In the genomic region with DNA sequence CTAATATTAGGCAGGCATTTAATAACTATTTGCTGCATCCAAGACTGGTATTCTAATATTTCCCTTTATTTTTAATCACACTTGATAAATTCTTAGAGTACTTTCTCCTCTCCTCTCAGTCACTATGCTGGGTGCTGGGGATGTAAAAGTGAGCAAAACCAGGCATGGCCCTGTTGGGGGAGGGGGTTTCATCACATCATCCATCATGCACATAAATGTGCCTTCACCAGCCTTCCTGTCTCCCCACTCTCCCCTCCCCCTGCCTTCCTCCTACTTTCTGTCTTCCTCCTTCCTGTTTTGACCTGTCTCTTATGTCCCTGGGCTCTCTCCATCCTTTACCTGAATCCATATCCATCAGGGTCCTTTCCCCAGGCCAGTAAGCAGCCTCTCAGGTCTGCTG, we compare ENCODE assay signal across 17 mouse cellular contexts.
DNase-seq lines count a peak whose midpoint lies in the region.
"Had no signal": no experiment of that assay in that cellular context is flagged by ENCODE, and none has a peak within 500 bp of the region (broad histone marks: within the 10 kb centered on the region; RNA-seq: fewer than 3 reads in every experiment).

No protein-coding gene starts in this region.

- DNase-seq in embryo, embryonic 10 days (ENCODE audit: low spot score): peak; percentile 57
- DNase-seq in embryo, embryonic 9.5 days (ENCODE audit: extremely low spot score): no peak
- peak; percentile 49 for DNase-seq in embryo, embryonic 10.5 days (ENCODE audit: low spot score)
- peak; percentile 48 for DNase-seq in forelimb bud, embryonic 11.5 days (ENCODE audit: low read depth, low spot score)
- DNase-seq in mesoderm, embryonic 11.5 days (ENCODE audit: low read depth, low spot score): peak; percentile 42
- no peak for DNase-seq in left cerebral cortex, adult 18-20 months (ENCODE audit: low spot score in 2 of 2)
- DNase-seq in cerebellum, adult 11 months: no peak
- DNase-seq: adrenal gland, adult 8-10 months; adrenal gland, postnatal 36 days; cerebellum, adult 2 months; cerebellum, adult 9-11 months; cerebellum, postnatal 25 days; gastrocnemius, adult 2 months; gastrocnemius, postnatal 14 days; heart, adult 11 months; heart, postnatal 10 days; heart, postnatal 36 days had no signal

Comparison
In these comparisons a context has a peak if more than half of its experiments do, and no peak if none do; other contexts are left out.
1. DNase-seq: peak in embryo, embryonic 10 days (single experiment), embryo, embryonic 10.5 days (single experiment), forelimb bud, embryonic 11.5 days (single experiment) and mesoderm, embryonic 11.5 days (single experiment); none in embryo, embryonic 9.5 days (single experiment), left cerebral cortex, adult 18-20 months (0 of 2) and cerebellum, adult 11 months (single experiment).